Mouse (Mus musculus) pancreas, adult 10 weeks (tissue): Measurements from ENCODE around the gene Car3. TPM values are rescaled to one million over a fixed set of nuclear protein-coding genes. Genes with fewer than 3 reads are reported as not detected.

Experiments
- polyA plus RNA-seq: library from polyadenylated mRNA; stranded (reverse); fragments of 350-450 nt; fragmentation: Illumina TruSeq; extraction: RNeasy Lipid Tissue Mini Kit (QIAGEN cat#74804); gene quantifications from one replicate; pipeline ENCODE4 v1.2.3, GENCODE M21; 2015; ENCODE audit warnings: low read depth, low replicate concordance; ENCODE audit not compliant: insufficient read depth

The Car3 gene
- polyA plus RNA-seq = 121 TPM

GRCm38 (mm10) chr3:14863022-14863711, at the start of gene Car3:
Gene Car3, plus strand, starts transcription at chr3:14863512.

GRCm38 (mm10) chr3:14886102-14887098, 23.1 kb downstream of the Car3 start, which contains the start of gene Car2:
Gene Car2, plus strand, starts transcription at chr3:14886273.

Other genes with a start within 250 kb of the Car3 start
- gene Car13, start 221.8 kb upstream of the Car3 start, polyA plus RNA-seq = 1.6 TPM
- gene Car1, start 55.1 kb upstream of the Car3 start, polyA plus RNA-seq = not detected
- 1.8 TPM for gene Car2, start 22.8 kb downstream of the Car3 start, polyA plus RNA-seq